Mouse (Mus musculus): ENCODE results near the gene Cox7c. TPM values are rescaled to one million over a fixed set of nuclear protein-coding genes. Genes with fewer than 3 reads are reported as not detected.
"Not testable (repeated sequence)": the region's sequence is repeated elsewhere in the genome, so short reads cannot be mapped to it uniquely, and the experiment has no call there.

Gene Cox7c
- 669 and 825 TPM in 2 replicates for polyA plus RNA-seq (2015; fragmentation: Nextera tagmentation; extraction: Ambion mirVana)

DNA sequence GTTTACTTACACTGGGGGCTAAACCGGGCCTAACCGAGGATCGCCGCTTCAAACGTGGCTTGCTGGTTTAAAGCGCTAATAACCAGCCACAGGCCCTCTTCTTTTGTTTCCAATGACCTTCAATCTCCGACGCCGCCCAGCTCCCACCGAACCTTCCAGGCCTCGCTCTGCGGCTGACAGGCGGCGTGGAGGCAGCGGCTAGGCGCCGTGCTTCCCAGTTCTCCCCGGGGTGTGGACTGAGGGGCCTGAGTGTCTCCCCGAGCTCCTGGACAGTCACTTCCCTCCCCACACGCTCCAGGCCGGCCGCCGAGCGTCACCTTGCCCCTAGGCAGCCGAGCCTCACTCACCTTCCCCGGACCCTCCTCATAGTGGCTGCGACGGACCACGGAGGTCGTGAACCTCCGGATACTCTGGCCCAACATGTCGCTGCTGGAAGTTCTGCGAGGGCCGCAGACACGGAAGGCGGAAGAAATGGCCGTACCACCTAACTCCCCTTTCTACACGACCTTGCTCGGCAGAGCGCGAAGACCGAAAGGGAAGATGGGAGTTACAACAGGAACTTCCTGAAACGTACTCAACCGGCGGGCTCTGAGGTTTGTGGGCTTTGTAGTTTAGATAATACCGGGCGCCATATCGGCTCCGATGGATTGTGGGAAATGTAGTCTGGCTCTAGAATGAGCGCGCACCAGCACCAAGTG lies at the start of gene Cox7c:
Cox7c (minus strand) TSS at position 651 of the 698 bp plus-strand sequence.
- peaks cover 14% of the 10 kb centered on the region for H3K36me3 ChIP-seq (ENCODE audit: poor library complexity, severe bottlenecking)
- H3K9ac ChIP-seq = peak within 1 kb of the TSS; percentile 96
- H3K27me3 ChIP-seq = no peaks in the 10 kb centered on the region
- under 1% methylated on average over 47 of the region's 51 CpGs for WGBS
- H3K27ac ChIP-seq = peak within 1 kb of the TSS; percentile 88
- peak within 1 kb of the TSS; percentile 61 for H3K4me2 ChIP-seq
- H3K4me3 ChIP-seq = peak within 1 kb of the TSS; percentile 88
- H3K4me1 ChIP-seq = no peaks in the 10 kb centered on the region
- ATAC-seq = peak; percentile 97
- no peaks in the 10 kb centered on the region for H3K9me3 ChIP-seq (replicated peaks)

DNA sequence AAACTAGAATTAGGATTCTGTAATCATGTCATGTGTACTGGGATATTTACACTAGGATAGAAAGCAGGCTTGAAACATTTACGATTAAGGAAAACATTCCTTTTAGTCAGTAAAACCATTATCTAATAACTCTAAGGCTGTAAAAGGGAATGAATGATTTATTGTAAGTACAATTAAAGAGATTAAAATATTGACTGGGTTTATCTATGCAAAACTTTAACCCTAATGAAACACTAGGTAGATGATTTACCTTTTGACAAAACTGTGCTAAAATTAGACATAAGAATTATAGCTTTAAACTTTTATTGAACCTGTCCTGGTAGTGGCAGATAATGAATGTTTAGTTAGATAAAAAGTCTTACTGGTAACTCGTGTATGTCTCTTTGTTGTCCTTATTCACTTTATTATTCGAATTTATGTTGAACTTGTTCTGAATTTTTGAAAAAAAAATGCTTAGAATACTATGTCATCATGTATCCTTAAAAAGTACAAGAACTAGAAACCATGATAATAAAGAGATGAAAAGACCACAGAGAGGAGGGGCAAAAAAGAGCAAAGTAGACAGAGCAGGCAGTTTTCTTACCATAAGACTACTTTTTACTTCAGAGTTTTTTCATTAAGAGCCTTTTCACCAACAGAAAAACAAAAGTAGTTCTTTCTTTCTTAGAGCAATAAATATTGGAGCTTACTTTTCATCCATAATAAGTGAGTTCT lies 21.5 kb upstream of the Cox7c start:
- no peak overlapping the region for H3K4me2 ChIP-seq
- H3K4me1 ChIP-seq = no peaks in the 10 kb centered on the region
- no peak overlapping the region for H3K27ac ChIP-seq
- H3K36me3 ChIP-seq (ENCODE audit: poor library complexity, severe bottlenecking) = no peaks in the 10 kb centered on the region
- H3K4me3 ChIP-seq = no peak overlapping the region
- H3K9me3 ChIP-seq (replicated peaks) = no peaks in the 10 kb centered on the region
- no peaks in the 10 kb centered on the region for H3K27me3 ChIP-seq
- no peak for ATAC-seq
- WGBS = 80% methylated on average over 3 of the region's 3 CpGs
- H3K9ac ChIP-seq = no peak overlapping the region

DNA sequence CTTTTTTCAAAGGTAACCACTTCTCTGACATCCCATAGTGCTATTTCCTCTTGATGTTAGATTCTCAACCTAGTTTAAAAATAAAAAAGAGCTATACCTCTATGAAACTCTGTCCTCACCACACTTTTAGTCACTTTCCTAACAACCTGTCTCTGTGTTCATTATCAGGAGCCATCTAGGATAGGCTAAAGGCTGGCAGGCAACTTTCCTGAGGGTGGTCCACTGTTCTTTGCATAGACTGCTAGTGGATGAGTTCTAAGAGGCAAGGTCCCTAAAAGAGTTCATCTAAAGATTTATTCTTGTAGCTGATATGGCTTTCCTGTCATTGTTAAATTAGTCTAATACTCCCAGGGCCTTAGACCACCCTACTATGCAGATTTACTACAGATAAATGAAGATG lies 20.8 kb upstream of the Cox7c start:
- Histone ChIP-seq H3K4me1 (no peaks in the 10 kb centered on the region), H3K27ac (no peak overlapping the region), H3K9ac (no peak overlapping the region), H3K27me3 (no peaks in the 10 kb centered on the region), H3K36me3 (ENCODE audit: poor library complexity, severe bottlenecking) (no peaks in the 10 kb centered on the region), H3K4me3 (no peak overlapping the region), H3K9me3 (replicated peaks) (no peaks in the 10 kb centered on the region), H3K4me2 (no peak overlapping the region)
- ATAC-seq = no peak

DNA sequence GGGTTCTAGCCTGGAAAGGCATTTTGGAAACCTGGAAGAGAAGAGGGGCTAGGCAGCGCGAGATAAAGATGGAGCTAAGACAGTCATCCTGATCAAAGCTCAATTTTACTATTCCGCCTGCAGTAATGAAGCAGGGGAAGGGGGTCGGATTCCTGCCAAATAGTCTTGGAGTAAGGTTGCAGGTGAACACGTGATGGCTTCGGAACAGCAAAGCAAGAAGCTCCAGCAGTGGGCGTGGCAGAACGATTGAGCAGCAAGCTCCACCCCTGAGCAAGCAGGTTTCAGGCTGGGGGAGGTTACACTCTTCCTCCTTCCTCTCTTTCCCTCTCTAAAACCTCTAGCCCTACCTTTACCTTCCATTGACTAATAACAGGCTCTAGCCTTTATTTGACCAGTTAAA lies 7.4 kb upstream of the Cox7c start:
- not testable (repeated sequence) for H3K27me3 ChIP-seq; H3K4me3 ChIP-seq; H3K4me1 ChIP-seq; H3K9me3 ChIP-seq (replicated peaks); H3K9ac ChIP-seq; H3K4me2 ChIP-seq; H3K27ac ChIP-seq; H3K36me3 ChIP-seq (ENCODE audit: poor library complexity, severe bottlenecking); ATAC-seq
- 42% methylated on average over 8 of the region's 8 CpGs for whole genome bisulfite sequencing

DNA sequence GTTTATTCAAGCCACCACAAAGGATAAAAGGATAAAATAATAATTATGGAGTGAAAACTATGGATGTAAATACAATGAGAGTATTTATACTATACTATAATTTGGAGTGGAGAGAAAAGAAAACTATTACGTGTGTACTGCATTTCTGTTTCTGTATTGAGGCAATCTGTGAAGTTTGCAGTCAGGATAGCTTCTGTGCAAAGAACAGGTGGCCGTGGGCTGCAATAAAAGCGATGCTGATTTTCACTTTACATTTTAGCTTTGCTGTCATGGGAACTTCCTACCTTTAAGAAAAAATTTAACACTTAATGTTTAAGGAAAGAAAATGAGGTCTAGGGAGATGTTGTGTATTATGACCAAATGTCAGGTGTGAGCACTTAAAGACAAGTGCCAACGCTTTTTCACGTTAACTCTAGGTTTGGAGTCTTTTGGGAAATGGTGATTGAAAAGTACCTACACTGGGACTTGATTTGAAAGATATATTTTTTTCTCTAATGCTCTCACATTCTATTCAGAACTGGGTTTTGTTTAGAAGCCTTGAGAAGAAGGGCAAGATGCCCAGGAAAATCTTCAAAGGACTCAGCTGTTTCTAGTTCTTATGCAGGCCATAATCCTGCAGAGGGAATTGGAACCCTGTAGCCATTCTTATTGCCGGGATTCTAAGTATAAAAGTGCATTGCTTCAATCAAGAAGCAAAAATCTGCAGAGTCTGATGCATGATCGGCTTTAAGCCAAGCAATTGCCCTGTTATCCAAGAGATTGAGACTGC lies 41.6 kb downstream of the Cox7c start:
- 71% methylated on average over 7 of the region's 7 CpGs for WGBS
- Histone ChIP-seq H3K27ac (no peak overlapping the region), H3K27me3 (no peaks in the 10 kb centered on the region)

More for the DNA sequence above, 41.6 kb downstream of the Cox7c start:
- Histone ChIP-seq H3K4me2 (no peak overlapping the region), H3K9me3 (replicated peaks) (no peaks in the 10 kb centered on the region), H3K36me3 (ENCODE audit: poor library complexity, severe bottlenecking) (no peaks in the 10 kb centered on the region), H3K4me1 (no peaks in the 10 kb centered on the region), H3K4me3 (no peak overlapping the region), H3K9ac (no peak overlapping the region)
- ATAC-seq = no peak

Measured in forebrain, embryonic 13.5 days (tissue).